Mouse (Mus musculus): ENCODE measurements around the gene Midn. TPM values are rescaled to one million over a fixed set of nuclear protein-coding genes. Genes with fewer than 3 reads are reported as not detected.

Gene Midn
- polyA plus RNA-seq, 1 experiment: 70.1 TPM

DNA sequence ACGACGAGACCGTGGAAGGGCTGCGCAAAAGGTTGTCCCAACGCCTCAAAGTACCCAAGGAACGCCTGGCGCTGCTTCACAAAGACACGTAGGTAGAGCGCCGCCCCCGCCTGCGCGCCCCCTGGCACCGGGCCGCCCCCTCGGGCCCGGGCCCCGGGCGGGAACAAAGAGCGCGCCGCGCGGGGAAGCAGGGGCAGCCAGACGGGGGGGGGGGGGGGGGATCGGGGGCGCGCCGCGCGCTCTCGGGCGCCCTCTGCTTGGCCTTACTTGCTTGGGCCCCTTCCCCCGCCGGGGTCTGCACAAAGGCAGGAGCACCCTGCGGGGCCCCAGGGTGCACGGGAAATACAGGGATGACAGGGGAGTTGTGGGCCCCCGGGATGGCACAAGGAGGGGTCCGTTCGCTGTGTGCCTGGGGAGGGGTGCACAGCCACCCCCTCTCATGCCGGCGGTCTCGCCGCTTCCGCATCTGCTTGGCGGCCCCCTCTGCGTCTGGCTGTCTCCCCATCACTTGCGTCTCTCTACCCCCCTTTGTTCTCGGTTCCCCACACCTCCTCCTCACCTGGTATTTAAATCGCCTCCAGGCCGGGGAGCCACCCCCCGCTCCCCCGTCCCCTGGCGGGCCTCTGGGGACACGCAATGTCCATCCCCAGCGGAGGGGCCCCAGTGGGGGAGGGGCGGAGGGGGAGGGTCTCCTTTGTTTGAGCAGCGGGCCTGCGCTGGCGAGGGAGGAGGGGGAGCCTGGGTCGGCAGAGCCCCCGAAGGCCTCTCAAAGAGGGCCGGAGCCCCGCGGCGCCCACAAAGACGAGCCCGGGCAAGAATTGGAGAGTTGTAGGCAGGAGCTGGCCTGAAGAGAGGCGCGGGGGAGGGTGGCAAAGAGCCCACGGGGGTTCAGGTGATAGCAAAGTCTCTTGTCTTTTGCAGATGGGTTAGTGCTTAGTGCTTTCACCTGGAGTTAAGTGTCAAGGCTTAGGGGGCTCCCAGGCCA, 2.4 kb downstream of the Midn start:
- TF ChIP-seq CTCF (IDR thresholded peaks at IDR 0.05; ENCODE audit: control insufficient read depth, insufficient read depth, insufficient replicate concordance, low read depth, low read length) (no peak), POLR2A (IDR thresholded peaks at IDR 0.05; ENCODE audit: control insufficient read depth, low read depth, low read length) (no peak)
- H3K4me1 ChIP-seq (ENCODE audit: control insufficient read depth, insufficient read depth, low read length): peaks cover 44% of the 10 kb centered on the region

DNA sequence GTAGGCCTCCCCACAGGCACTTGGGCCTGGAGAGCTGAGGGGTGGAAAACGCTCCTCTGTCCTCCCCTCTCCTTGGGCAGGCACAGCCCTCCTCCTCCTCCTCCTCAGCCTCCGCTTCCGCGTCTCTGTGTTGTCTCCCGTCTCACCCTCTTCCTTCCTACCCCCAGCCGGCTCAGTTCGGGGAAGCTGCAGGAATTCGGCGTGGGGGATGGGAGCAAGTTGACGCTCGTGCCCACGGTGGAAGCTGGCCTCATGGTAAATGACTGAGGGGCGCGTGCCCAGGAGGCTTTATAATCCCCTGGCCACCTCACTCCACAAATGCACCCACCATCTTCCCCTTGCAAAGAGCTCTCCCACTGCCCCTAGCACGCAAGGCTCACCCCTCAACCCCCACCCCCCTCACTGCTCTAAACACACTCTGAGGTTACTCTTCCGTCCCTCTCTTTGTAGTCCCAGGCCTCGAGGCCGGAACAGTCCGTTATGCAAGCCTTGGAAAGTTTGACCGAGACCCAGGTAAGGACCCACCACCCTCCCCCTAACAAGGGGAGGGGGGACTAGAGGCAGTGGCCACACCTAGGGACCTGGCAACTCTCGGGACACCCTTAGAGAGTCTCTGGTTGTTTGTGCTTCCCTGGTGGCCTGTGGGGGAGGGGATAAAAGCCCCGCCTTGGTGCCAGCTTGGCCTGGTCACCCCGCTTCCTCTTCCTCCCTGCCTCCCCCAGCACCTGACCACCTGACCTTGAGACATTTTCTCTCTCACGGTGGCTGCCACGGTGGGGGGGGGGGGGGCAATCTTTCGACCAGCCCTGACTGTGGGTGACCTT, 3.4 kb downstream of the Midn start:
- H3K4me3 ChIP-seq (ENCODE audit: control insufficient read depth, low read depth, low read length): peak overlapping the region; percentile 90
- TF ChIP-seq POLR2A (IDR thresholded peaks at IDR 0.05; ENCODE audit: control insufficient read depth, low read depth, low read length) (no peak), CTCF (IDR thresholded peaks at IDR 0.05; ENCODE audit: control insufficient read depth, insufficient read depth, insufficient replicate concordance, low read depth, low read length) (no peak)
- H3K27me3 ChIP-seq (ENCODE audit: control insufficient read depth, insufficient read depth, low read length): no peaks in the 10 kb centered on the region
- H3K36me3 ChIP-seq (ENCODE audit: control insufficient read depth, insufficient read depth, low read length): no peaks in the 10 kb centered on the region
- peaks cover 39% of the 10 kb centered on the region for H3K4me1 ChIP-seq (ENCODE audit: control insufficient read depth, insufficient read depth, low read length)
- H3K27ac ChIP-seq (ENCODE audit: control insufficient read depth, insufficient read depth, low read depth, low read length): peak overlapping the region; percentile 66

More for the DNA sequence above, 2.4 kb downstream of the Midn start:
- Histone ChIP-seq H3K27me3 (ENCODE audit: control insufficient read depth, insufficient read depth, low read length) (no peaks in the 10 kb centered on the region), H3K4me3 (ENCODE audit: control insufficient read depth, low read depth, low read length) (peak overlapping the region; percentile 90), H3K27ac (ENCODE audit: control insufficient read depth, insufficient read depth, low read depth, low read length) (peak overlapping the region; percentile 78), H3K36me3 (ENCODE audit: control insufficient read depth, insufficient read depth, low read length) (no peaks in the 10 kb centered on the region; the same call in 1 of the 2 replicates)

DNA sequence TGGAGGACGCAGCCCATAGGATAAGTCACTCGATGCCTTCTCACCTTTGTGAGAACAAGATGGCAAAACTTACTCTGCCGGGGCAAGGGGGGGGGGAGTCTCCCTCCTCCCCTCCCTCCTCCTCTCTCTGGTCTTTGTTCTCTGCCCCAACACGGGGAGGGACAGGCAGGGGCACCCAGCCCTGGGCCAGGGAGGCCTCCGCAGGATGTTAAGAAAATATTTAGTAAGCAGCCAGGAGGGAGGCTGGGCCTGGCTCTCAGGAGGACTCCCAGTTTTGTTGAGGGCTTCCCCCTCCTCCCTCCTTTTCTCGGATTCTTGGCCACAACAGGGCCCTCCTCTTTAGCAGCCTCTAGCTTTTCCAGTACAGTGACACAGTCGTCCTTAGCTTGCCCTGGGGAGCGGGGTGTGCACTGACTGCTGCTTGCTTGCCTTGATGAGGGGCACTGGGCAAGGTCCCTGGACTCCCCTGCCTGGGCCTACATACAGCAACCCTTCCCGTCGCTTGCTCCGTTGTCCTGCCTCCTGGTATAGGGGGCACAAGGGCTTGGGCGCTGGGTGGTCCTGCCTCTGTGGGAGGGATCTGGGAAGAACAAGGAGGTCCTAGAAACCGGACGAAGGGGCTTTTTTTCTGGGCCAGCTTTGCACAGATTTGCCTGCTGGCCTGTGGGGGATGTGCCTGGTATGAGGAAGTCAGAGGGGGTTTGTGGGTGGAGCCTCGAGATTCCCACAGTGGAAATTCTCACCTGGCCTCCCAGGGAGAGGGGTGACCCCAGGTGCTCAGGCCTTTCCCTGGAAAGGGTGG, 4.2 kb downstream of the Midn start:
- H3K36me3 ChIP-seq (ENCODE audit: control insufficient read depth, insufficient read depth, low read length): no peaks in the 10 kb centered on the region
- H3K27ac ChIP-seq (ENCODE audit: control insufficient read depth, insufficient read depth, low read depth, low read length): peak overlapping the region; percentile 66
- peaks cover 40% of the 10 kb centered on the region for H3K4me1 ChIP-seq (ENCODE audit: control insufficient read depth, insufficient read depth, low read length)
- H3K27me3 ChIP-seq (ENCODE audit: control insufficient read depth, insufficient read depth, low read length): no peaks in the 10 kb centered on the region
- peak overlapping the region; percentile 90 for H3K4me3 ChIP-seq (ENCODE audit: control insufficient read depth, low read depth, low read length)
- TF ChIP-seq CTCF (IDR thresholded peaks at IDR 0.05; ENCODE audit: control insufficient read depth, insufficient read depth, insufficient replicate concordance, low read depth, low read length): no peak
- TF ChIP-seq POLR2A (IDR thresholded peaks at IDR 0.05; ENCODE audit: control insufficient read depth, low read depth, low read length): no peak

DNA sequence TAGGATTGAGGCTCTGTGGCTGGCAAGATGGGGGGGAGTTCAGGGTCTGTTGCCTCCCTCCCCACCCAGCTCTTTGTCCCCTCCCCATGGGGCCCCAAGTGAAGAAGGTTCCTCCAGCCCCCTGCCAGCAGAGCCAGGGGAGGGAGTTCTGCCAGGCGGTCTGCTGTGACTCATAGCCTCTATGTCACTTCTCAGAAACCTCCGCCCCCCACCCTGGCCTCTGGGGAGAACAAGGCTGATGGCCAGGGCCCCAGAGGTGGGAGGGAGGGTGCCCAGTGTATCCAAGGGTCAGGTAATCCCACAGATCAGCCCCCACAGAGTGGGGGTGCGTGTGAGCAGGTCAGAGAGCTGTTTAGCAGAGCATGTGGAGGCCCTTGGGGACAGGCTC, 4.8 kb downstream of the Midn start:
- TF ChIP-seq POLR2A (IDR thresholded peaks at IDR 0.05; ENCODE audit: control insufficient read depth, low read depth, low read length) (no peak), CTCF (IDR thresholded peaks at IDR 0.05; ENCODE audit: control insufficient read depth, insufficient read depth, insufficient replicate concordance, low read depth, low read length) (no peak)
- no peak overlapping the region for H3K4me3 ChIP-seq (ENCODE audit: control insufficient read depth, low read depth, low read length)
- no peaks in the 10 kb centered on the region for H3K27me3 ChIP-seq (ENCODE audit: control insufficient read depth, insufficient read depth, low read length)
- H3K4me1 ChIP-seq (ENCODE audit: control insufficient read depth, insufficient read depth, low read length): peaks cover 36% of the 10 kb centered on the region
- H3K27ac ChIP-seq (ENCODE audit: control insufficient read depth, insufficient read depth, low read depth, low read length): no peak overlapping the region
- no peaks in the 10 kb centered on the region for H3K36me3 ChIP-seq (ENCODE audit: control insufficient read depth, insufficient read depth, low read length)

DNA sequence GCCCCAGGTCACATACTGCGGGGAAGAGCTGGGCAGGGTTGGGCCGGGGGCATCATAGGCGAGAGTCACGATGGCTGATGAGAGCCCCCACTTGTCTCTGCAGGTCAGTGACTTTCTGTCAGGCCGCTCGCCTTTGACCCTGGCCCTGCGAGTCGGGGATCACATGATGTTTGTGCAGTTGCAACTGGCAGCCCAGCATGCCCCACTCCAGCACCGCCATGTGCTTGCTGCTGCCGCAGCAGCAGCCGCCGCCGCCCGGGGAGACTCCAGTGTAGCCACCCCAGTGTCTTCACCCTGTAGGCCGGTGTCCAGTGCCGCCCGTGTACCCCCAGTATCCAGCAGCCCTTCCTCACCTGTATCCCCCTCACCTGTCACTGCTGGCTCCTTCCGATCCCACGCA, 5.6 kb downstream of the Midn start:
- Histone ChIP-seq H3K27ac (ENCODE audit: control insufficient read depth, insufficient read depth, low read depth, low read length) (no peak overlapping the region), H3K36me3 (ENCODE audit: control insufficient read depth, insufficient read depth, low read length) (no peaks in the 10 kb centered on the region), H3K4me3 (ENCODE audit: control insufficient read depth, low read depth, low read length) (no peak overlapping the region), H3K4me1 (ENCODE audit: control insufficient read depth, insufficient read depth, low read length) (peaks cover 36% of the 10 kb centered on the region), H3K27me3 (ENCODE audit: control insufficient read depth, insufficient read depth, low read length) (no peaks in the 10 kb centered on the region)
- TF ChIP-seq POLR2A (IDR thresholded peaks at IDR 0.05; ENCODE audit: control insufficient read depth, low read depth, low read length): no peak
- no peak for TF ChIP-seq CTCF (IDR thresholded peaks at IDR 0.05; ENCODE audit: control insufficient read depth, insufficient read depth, insufficient replicate concordance, low read depth, low read length)

DNA sequence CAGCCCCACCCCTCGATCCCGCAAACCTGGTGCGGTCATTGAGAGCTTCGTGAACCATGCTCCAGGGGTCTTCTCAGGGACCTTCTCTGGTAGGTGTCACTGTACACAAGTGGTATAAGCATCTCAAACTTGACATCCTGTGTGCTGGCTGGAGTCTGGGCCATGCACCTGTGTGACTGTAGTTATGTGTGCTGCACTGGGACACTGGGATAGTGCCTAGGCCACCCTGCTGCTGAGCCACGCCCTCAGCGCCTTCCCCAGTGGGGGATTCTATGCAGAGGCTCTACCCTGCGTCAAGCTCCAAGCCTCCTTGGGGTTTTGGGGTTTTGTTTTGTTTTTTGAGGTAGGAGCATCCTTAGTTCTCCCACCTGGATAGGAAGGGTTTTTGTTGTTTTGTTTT, 6.3 kb downstream of the Midn start:
- TF ChIP-seq POLR2A (IDR thresholded peaks at IDR 0.05; ENCODE audit: control insufficient read depth, low read depth, low read length) (no peak), CTCF (IDR thresholded peaks at IDR 0.05; ENCODE audit: control insufficient read depth, insufficient read depth, insufficient replicate concordance, low read depth, low read length) (no peak)
- Histone ChIP-seq H3K4me3 (ENCODE audit: control insufficient read depth, low read depth, low read length) (no peak overlapping the region), H3K27me3 (ENCODE audit: control insufficient read depth, insufficient read depth, low read length) (no peaks in the 10 kb centered on the region), H3K36me3 (ENCODE audit: control insufficient read depth, insufficient read depth, low read length) (no peaks in the 10 kb centered on the region), H3K27ac (ENCODE audit: control insufficient read depth, insufficient read depth, low read depth, low read length) (no peak overlapping the region), H3K4me1 (ENCODE audit: control insufficient read depth, insufficient read depth, low read length) (peaks cover 40% of the 10 kb centered on the region)

Measured in testis, adult 2 months (tissue).